Mouse (Mus musculus): ENCODE measurements at regions not wholly inside any gene's neighbourhood (a gene's known extent, or its start where the extent isn't known, plus 50 kb on each side); places are given as distances from the start of the nearest gene placed in this dataset.

GRCm38 (mm10) chr13:54847764-54848183 lies 58.6 kb downstream of the Tspan17 start:
- no peak for DNase-seq

- no peak for DNase-seq
Observed at GRCm38 (mm10) chr13:54851131-54851530, 62.0 kb downstream of the Tspan17 start.

GRCm38 (mm10) chr13:54855333-54856238 lies 66.4 kb downstream of the Tspan17 start:
- DNase-seq = no peak

- DNase-seq = no peak
Observed at GRCm38 (mm10) chr13:54862931-54863330, 73.8 kb downstream of the Tspan17 start.

GRCm38 (mm10) chr13:54864048-54864447 lies 74.9 kb downstream of the Tspan17 start:
- peak in 1 of 2 experiments; percentile 9 for DNase-seq

GRCm38 (mm10) chr13:54872004-54872403 lies 77.2 kb upstream of the Unc5a start:
- no peak for DNase-seq

GRCm38 (mm10) chr13:54873882-54874281 lies 75.3 kb upstream of the Unc5a start:
- DNase-seq = no peak

GRCm38 (mm10) chr13:54874291-54875200 lies 74.7 kb upstream of the Unc5a start:
- no peak for DNase-seq

- no peak for DNase-seq
Observed at GRCm38 (mm10) chr13:54876556-54876955, 72.7 kb upstream of the Unc5a start.

- no peak for DNase-seq
Observed at GRCm38 (mm10) chr13:54877656-54878055, 71.6 kb upstream of the Unc5a start.

- no peak for DNase-seq
Observed at GRCm38 (mm10) chr13:54879325-54879724, 69.9 kb upstream of the Unc5a start.

GRCm38 (mm10) chr13:54880204-54880603 lies 69.0 kb upstream of the Unc5a start:
- no peak for DNase-seq

- no peak for DNase-seq
Observed at GRCm38 (mm10) chr13:54882781-54883180, 66.4 kb upstream of the Unc5a start.

GRCm38 (mm10) chr13:54883748-54884708 lies 65.2 kb upstream of the Unc5a start:
- no peak for DNase-seq

- no peak for DNase-seq
Observed at GRCm38 (mm10) chr13:54884709-54885460, 64.3 kb upstream of the Unc5a start.

- no peak for DNase-seq
Observed at GRCm38 (mm10) chr13:54887366-54887921, 61.8 kb upstream of the Unc5a start.

- no peak for DNase-seq
Observed at GRCm38 (mm10) chr13:54888021-54888420, 61.2 kb upstream of the Unc5a start.

GRCm38 (mm10) chr13:54889684-54890399 lies 59.4 kb upstream of the Unc5a start:
- no peak for DNase-seq

GRCm38 (mm10) chr13:54892572-54892971 lies 56.6 kb upstream of the Unc5a start:
- DNase-seq = no peak

- no peak for DNase-seq
Observed at GRCm38 (mm10) chr13:54893651-54894050, 55.6 kb upstream of the Unc5a start.
